In genomic region chr14:60926011-60926410, GRCm38 (mm10) we compare ENCODE assay signal across 27 mouse cellular contexts.
"Had no signal": no experiment of that assay in that cellular context is flagged by ENCODE, and none has a peak within 500 bp of the region (broad histone marks: within the 10 kb centered on the region; RNA-seq: fewer than 3 reads in every experiment).

No protein-coding gene starts in this region.

- DNase-seq: gastrocnemius, adult 2 months; gastrocnemius, postnatal 10 days; gastrocnemius, postnatal 25 days; heart, adult 18-20 months; heart, postnatal 10 days; heart, postnatal 4 days; kidney, adult 18-20 months; kidney, adult 8-10 months; kidney, postnatal 10 days; kidney, postnatal 25 days; kidney, postnatal 4 days; liver; liver, embryonic 13.5 days had no signal

- H3K27ac ChIP-seq: gastrocnemius, adult 2 months; heart, embryonic 10.5 days; hindbrain, embryonic 10.5 days; hindbrain, embryonic 12.5 days; hindbrain, embryonic 14.5 days; intestine, embryonic 15.5 days; layer of hippocampus, adult 2 months; left cerebral cortex, adult 2 months; limb, embryonic 10.5 days; limb, embryonic 12.5 days; liver, embryonic 13.5 days had no signal

- H3K4me1 ChIP-seq: heart, embryonic 10.5 days; heart, embryonic 12.5 days; hindbrain, embryonic 12.5 days; intestine, embryonic 15.5 days; limb, embryonic 12.5 days; liver, embryonic 13.5 days had no signal

- H3K9me3 ChIP-seq: heart, embryonic 10.5 days; heart, embryonic 12.5 days; hindbrain, embryonic 10.5 days; hindbrain, embryonic 12.5 days; intestine, embryonic 15.5 days; limb, embryonic 10.5 days; limb, embryonic 12.5 days; liver, embryonic 13.5 days had no signal

- H3K36me3 ChIP-seq: heart, embryonic 10.5 days; heart, embryonic 12.5 days; hindbrain, embryonic 10.5 days; hindbrain, embryonic 12.5 days; intestine, embryonic 15.5 days; limb, embryonic 10.5 days; limb, embryonic 12.5 days; liver, embryonic 13.5 days had no signal

- H3K9ac ChIP-seq: heart, embryonic 12.5 days; hindbrain, embryonic 12.5 days; hindbrain, embryonic 14.5 days; intestine, embryonic 15.5 days; limb, embryonic 12.5 days; liver, embryonic 13.5 days had no signal

- H3K4me2 ChIP-seq: heart, embryonic 12.5 days; hindbrain, embryonic 12.5 days; hindbrain, embryonic 14.5 days; intestine, embryonic 15.5 days; limb, embryonic 12.5 days; liver, embryonic 11.5 days; liver, embryonic 13.5 days had no signal

- H3K4me3 ChIP-seq: gastrocnemius, adult 2 months; heart, embryonic 10.5 days; heart, embryonic 12.5 days; hindbrain, embryonic 10.5 days; hindbrain, embryonic 12.5 days; intestine, embryonic 15.5 days; layer of hippocampus, adult 2 months; left cerebral cortex, adult 2 months; limb, embryonic 10.5 days; limb, embryonic 12.5 days; liver, embryonic 13.5 days had no signal

- ATAC-seq: hindbrain, embryonic 16.5 days; inflammation-experienced regulatory T-cells, adult 6 months; intestine, embryonic 15.5 days; intestine, postnatal 0 days had no signal

- H3K27me3 ChIP-seq: heart, embryonic 12.5 days; hindbrain, embryonic 12.5 days; intestine, embryonic 15.5 days; limb, embryonic 12.5 days; liver, embryonic 13.5 days had no signal
